In the genomic region with DNA sequence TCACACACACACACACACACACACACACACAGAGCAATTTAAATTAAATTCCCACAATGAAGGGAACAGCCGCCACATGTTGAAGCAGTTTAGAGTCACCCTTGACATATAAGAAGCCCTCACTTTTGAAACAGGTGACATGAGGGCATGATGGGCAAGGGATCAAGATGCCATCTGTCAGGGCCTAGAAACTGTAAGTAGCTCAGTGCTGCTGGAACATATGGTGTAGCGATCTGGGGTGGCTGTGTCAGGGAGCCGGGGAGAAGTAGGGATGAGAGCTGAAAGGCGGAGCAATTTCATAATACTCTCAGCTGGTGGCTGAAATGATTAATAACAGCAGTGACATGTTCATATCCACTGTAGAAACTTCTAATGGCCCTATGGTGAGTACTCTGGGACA, we compare ENCODE assay signal across 21 mouse cellular contexts. TPM values are rescaled to one million over a fixed set of nuclear protein-coding genes. Genes with fewer than 3 reads are reported as not detected.
DNase-seq lines count a peak whose midpoint lies in the region; ATAC-seq lines count a peak whose summit lies in the region.
"Had no signal": no experiment of that assay in that cellular context is flagged by ENCODE, and none has a peak within 500 bp of the region (broad histone marks: within the 10 kb centered on the region; RNA-seq: fewer than 3 reads in every experiment).

No protein-coding gene starts in this region.

- no peak overlapping the region for H3K4me2 ChIP-seq in embryonic facial prominence, embryonic 14.5 days (ENCODE audit: low read depth, low read length)
- no peak overlapping the region for H3K4me2 ChIP-seq in midbrain, embryonic 13.5 days (replicated peaks)
- H3K4me2 ChIP-seq: embryonic facial prominence, embryonic 12.5 days; liver, embryonic 12.5 days; lung, embryonic 14.5 days; midbrain, embryonic 11.5 days had no signal

- DNase-seq in embryonic facial prominence, embryonic 14.5 days (ENCODE audit: low spot score), result peak; percentile 59
- DNase-seq in embryonic facial prominence, embryonic 10.5 days (ENCODE audit: low spot score), result no peak
- peak; percentile 9 for DNase-seq in midbrain, embryonic 10.5 days (ENCODE audit: low spot score)
- peak; percentile 73 to 84 for DNase-seq in cerebellum, postnatal 25 days
- DNase-seq in skeletal muscle tissue, adult 2 months (ENCODE audit: low read depth, low spot score), result peak; percentile 18
- DNase-seq in spleen, adult 18-20 months, result no peak
- no peak for DNase-seq in spleen, postnatal 14 days (ENCODE audit: low spot score in 2 of 2)
- DNase-seq: heart, postnatal 14 days; kidney, adult 9 months; kidney, postnatal 4 days; lung, embryonic 14.5 days; lung, postnatal 4 days; right cerebral cortex, postnatal 14 days; thymus, postnatal 4 days had no signal

- H3K9me3 ChIP-seq in embryonic facial prominence, embryonic 14.5 days (ENCODE audit: control insufficient read depth, low read length), result no peaks in the 10 kb centered on the region
- no peaks in the 10 kb centered on the region for H3K9me3 ChIP-seq in embryonic facial prominence, embryonic 10.5 days
- no peaks in the 10 kb centered on the region for H3K9me3 ChIP-seq in midbrain, embryonic 10.5 days (replicated peaks)
- no peaks in the 10 kb centered on the region for H3K9me3 ChIP-seq in midbrain, embryonic 13.5 days
- H3K9me3 ChIP-seq: embryonic facial prominence, embryonic 12.5 days; liver, embryonic 12.5 days had no signal

- no peaks in the 10 kb centered on the region for H3K36me3 ChIP-seq in embryonic facial prominence, embryonic 14.5 days (ENCODE audit: control insufficient read depth, insufficient read depth, low read length)
- H3K36me3 ChIP-seq in embryonic facial prominence, embryonic 10.5 days (replicated peaks), result no peaks in the 10 kb centered on the region
- no peaks in the 10 kb centered on the region for H3K36me3 ChIP-seq in midbrain, embryonic 10.5 days
- no peaks in the 10 kb centered on the region for H3K36me3 ChIP-seq in midbrain, embryonic 13.5 days
- H3K36me3 ChIP-seq: embryonic facial prominence, embryonic 12.5 days; G1E; liver, embryonic 12.5 days had no signal

- no peak overlapping the region for H3K27ac ChIP-seq in embryonic facial prominence, embryonic 14.5 days (replicated peaks; ENCODE audit: low read depth, low read length)
- no peak overlapping the region for H3K27ac ChIP-seq in embryonic facial prominence, embryonic 10.5 days (replicated peaks)
- H3K27ac ChIP-seq in midbrain, embryonic 10.5 days (replicated peaks), result no peak overlapping the region
- H3K27ac ChIP-seq in midbrain, embryonic 13.5 days, result no peak overlapping the region
- H3K27ac ChIP-seq: embryonic facial prominence, embryonic 12.5 days; liver, embryonic 12.5 days had no signal

- no peaks in the 10 kb centered on the region for H3K27me3 ChIP-seq in embryonic facial prominence, embryonic 14.5 days (replicated peaks; ENCODE audit: control insufficient read depth, insufficient read depth, low read length)
- H3K27me3 ChIP-seq in embryonic facial prominence, embryonic 10.5 days (replicated peaks; ENCODE audit: low read depth, poor library complexity, severe bottlenecking), result peaks cover 8% of the 10 kb centered on the region; the same call in 1 of the 2 replicates
- H3K27me3 ChIP-seq in midbrain, embryonic 10.5 days (ENCODE audit: low read depth, poor library complexity, severe bottlenecking), result peaks cover 6% of the 10 kb centered on the region; the same call in 1 of the 2 replicates
- no peaks in the 10 kb centered on the region for H3K27me3 ChIP-seq in midbrain, embryonic 13.5 days
- H3K27me3 ChIP-seq: embryonic facial prominence, embryonic 12.5 days; liver, embryonic 12.5 days had no signal

- H3K4me3 ChIP-seq in embryonic facial prominence, embryonic 14.5 days (ENCODE audit: low read depth, low read length), result no peak overlapping the region
- H3K4me3 ChIP-seq in embryonic facial prominence, embryonic 10.5 days, result no peak overlapping the region
- H3K4me3 ChIP-seq in midbrain, embryonic 10.5 days, result no peak overlapping the region
- no peak overlapping the region for H3K4me3 ChIP-seq in midbrain, embryonic 13.5 days (replicated peaks)
- H3K4me3 ChIP-seq: embryonic facial prominence, embryonic 12.5 days; liver, embryonic 12.5 days had no signal

- WGBS in embryonic facial prominence, embryonic 14.5 days, result 47% methylated on average over 4 of the region's 4 CpGs
- WGBS in embryonic facial prominence, embryonic 10.5 days, result 82% methylated on average over 4 of the region's 4 CpGs
- WGBS in midbrain, embryonic 10.5 days, result 86% methylated on average over 4 of the region's 4 CpGs
- 70% methylated on average over 4 of the region's 4 CpGs for WGBS in midbrain, embryonic 13.5 days

- peak; percentile 27; the same call in 1 of the 2 replicates for ATAC-seq in embryonic facial prominence, embryonic 14.5 days (ENCODE audit: low read depth)
- ATAC-seq in midbrain, embryonic 13.5 days, result no peak
- ATAC-seq: CD4-positive, CD25-positive, alpha-beta regulatory T cell, adult 4 months; inflammation-experienced regulatory T-cells, adult 6 months; liver, embryonic 12.5 days had no signal

- no peaks in the 10 kb centered on the region; the same call in 1 of the 2 replicates for H3K4me1 ChIP-seq in embryonic facial prominence, embryonic 14.5 days (ENCODE audit: control insufficient read depth, insufficient read depth, low read length)
- H3K4me1 ChIP-seq in embryonic facial prominence, embryonic 10.5 days, result peaks cover 18% of the 10 kb centered on the region
- H3K4me1 ChIP-seq in midbrain, embryonic 10.5 days, result peaks cover 7% of the 10 kb centered on the region
- peaks cover 7% of the 10 kb centered on the region; the same call in 1 of the 2 replicates for H3K4me1 ChIP-seq in midbrain, embryonic 13.5 days (replicated peaks)
- H3K4me1 ChIP-seq: liver, embryonic 12.5 days had no signal

- no peak overlapping the region for H3K9ac ChIP-seq in embryonic facial prominence, embryonic 14.5 days (ENCODE audit: low read depth, low read length)
- H3K9ac ChIP-seq in midbrain, embryonic 13.5 days (replicated peaks), result no peak overlapping the region
- H3K9ac ChIP-seq: embryonic facial prominence, embryonic 12.5 days; liver, embryonic 12.5 days; lung, embryonic 14.5 days had no signal

RNA-seq across cellular contexts. Expression of a gene that starts 15.5 kb away (rescaled TPM):
- polyA plus RNA-seq in embryonic facial prominence, embryonic 14.5 days (2014; fragmentation: Nextera tagmentation; extraction: Ambion mirVana), result 2.2 and 2.7 TPM in 2 replicates
- polyA plus RNA-seq in embryonic facial prominence, embryonic 10.5 days (2016; fragmentation: Nextera tagmentation; extraction: Ambion mirVana), result 0.92 and 1.5 TPM in 2 replicates
- 1.5 and 2.2 TPM in 2 replicates for polyA plus RNA-seq in midbrain, embryonic 10.5 days (2016; fragmentation: Nextera tagmentation; extraction: Ambion mirVana)
- polyA plus RNA-seq in midbrain, embryonic 13.5 days (2015; fragmentation: Nextera tagmentation; extraction: Ambion mirVana), result 1.9 TPM in 2 replicates
- polyA plus RNA-seq: CD4-positive, CD25-positive, alpha-beta regulatory T cell, adult 4 months; G1E; inflammation-experienced regulatory T-cells, adult 6 months had no signal

Comparison
In these comparisons a context has a peak if more than half of its experiments do, and no peak if none do; other contexts are left out.
1. DNase-seq: peak in embryonic facial prominence, embryonic 14.5 days (single experiment), midbrain, embryonic 10.5 days (single experiment), cerebellum, postnatal 25 days (2 of 2) and skeletal muscle tissue, adult 2 months (single experiment); none in embryonic facial prominence, embryonic 10.5 days (single experiment), spleen, adult 18-20 months (0 of 2) and spleen, postnatal 14 days (0 of 2).